Mouse (Mus musculus): ENCODE results near the gene Cd3e. TPM values are rescaled to one million over a fixed set of nuclear protein-coding genes. Genes with fewer than 3 reads are reported as not detected.
"Not testable (repeated sequence)": the region's sequence is repeated elsewhere in the genome, so short reads cannot be mapped to it uniquely, and the experiment has no call there.

Cd3e gene
- polyA plus RNA-seq, 1 experiment from 2014 or later, result not detected

- no peak overlapping the region for H3K27ac ChIP-seq
- no peaks in the 10 kb centered on the region for H3K27me3 ChIP-seq (ENCODE audit: poor library complexity, severe bottlenecking)
Observed at GRCm38 (mm10) chr9:44983001-44983400, 26.4 kb downstream of the Cd3e start.

GRCm38 (mm10) chr9:44982531-44982930 is 26.9 kb downstream of the Cd3e start:
- no peaks in the 10 kb centered on the region for H3K36me3 ChIP-seq (replicated peaks)
- H3K4me1 ChIP-seq, result no peaks in the 10 kb centered on the region
- no peaks in the 10 kb centered on the region for H3K27me3 ChIP-seq (ENCODE audit: poor library complexity, severe bottlenecking)
- no peaks in the 10 kb centered on the region for H3K9me3 ChIP-seq
- DNase-seq (ENCODE audit: extremely low spot score, low spot score), result no peak
- H3K27ac ChIP-seq, result no peak overlapping the region
- WGBS, result 91% methylated on average over 3 of the region's 3 CpGs
- H3K4me3 ChIP-seq, result no peak overlapping the region

More at GRCm38 (mm10) chr9:44983001-44983400, 26.4 kb downstream of the Cd3e start:
- 86% methylated on average over 2 of the region's 2 CpGs for WGBS
- DNase-seq (ENCODE audit: extremely low spot score, low spot score), result no peak
- H3K4me3 ChIP-seq, result no peak overlapping the region
- no peaks in the 10 kb centered on the region for H3K9me3 ChIP-seq
- no peaks in the 10 kb centered on the region for H3K36me3 ChIP-seq (replicated peaks)
- H3K4me1 ChIP-seq, result no peaks in the 10 kb centered on the region

GRCm38 (mm10) chr9:44982081-44982480 is 27.3 kb downstream of the Cd3e start:
- no peak overlapping the region for H3K4me3 ChIP-seq
- no peaks in the 10 kb centered on the region for H3K4me1 ChIP-seq
- no peaks in the 10 kb centered on the region for H3K27me3 ChIP-seq (ENCODE audit: poor library complexity, severe bottlenecking)
- DNase-seq (ENCODE audit: extremely low spot score, low spot score), result no peak
- no peaks in the 10 kb centered on the region for H3K36me3 ChIP-seq (replicated peaks)
- no peak overlapping the region for H3K27ac ChIP-seq
- no peaks in the 10 kb centered on the region for H3K9me3 ChIP-seq
- WGBS, result 91% methylated on average over 8 of the region's 8 CpGs

- no peak within 1 kb of the TSS for H3K27ac ChIP-seq
- no peak within 1 kb of the TSS for H3K4me3 ChIP-seq
- no peaks in the 10 kb centered on the region for H3K36me3 ChIP-seq (replicated peaks)
- DNase-seq (ENCODE audit: extremely low spot score, low spot score), result no peak
- no peaks in the 10 kb centered on the region for H3K4me1 ChIP-seq
- H3K27me3 ChIP-seq (ENCODE audit: poor library complexity, severe bottlenecking), result no peaks in the 10 kb centered on the region
- H3K9me3 ChIP-seq, result no peaks in the 10 kb centered on the region
- 84% methylated on average over 4 of the region's 4 CpGs for WGBS
Observed at GRCm38 (mm10) chr9:44981676-44982075, 27.8 kb downstream of the Cd3e start, which contains the start of gene Cd3d. Cd3d (plus strand) TSS chr9:44981786.

- DNase-seq (ENCODE audit: extremely low spot score, low spot score), result no peak
- no peak overlapping the region for H3K27ac ChIP-seq
- no peaks in the 10 kb centered on the region for H3K4me1 ChIP-seq
- 94% methylated on average over 2 of the region's 2 CpGs for WGBS
- no peaks in the 10 kb centered on the region for H3K9me3 ChIP-seq
- no peak overlapping the region for H3K4me3 ChIP-seq
- H3K36me3 ChIP-seq (replicated peaks), result no peaks in the 10 kb centered on the region
- no peaks in the 10 kb centered on the region for H3K27me3 ChIP-seq (ENCODE audit: poor library complexity, severe bottlenecking)
Observed at GRCm38 (mm10) chr9:44981104-44981503, 28.3 kb downstream of the Cd3e start.

- no peaks in the 10 kb centered on the region for H3K36me3 ChIP-seq (replicated peaks)
- WGBS, result 75% methylated on average over 3 of the region's 3 CpGs
- DNase-seq (ENCODE audit: extremely low spot score, low spot score), result no peak
- H3K4me1 ChIP-seq, result no peaks in the 10 kb centered on the region
- no peaks in the 10 kb centered on the region for H3K27me3 ChIP-seq (ENCODE audit: poor library complexity, severe bottlenecking)
- no peak within 1 kb of the TSS for H3K27ac ChIP-seq
- no peaks in the 10 kb centered on the region for H3K9me3 ChIP-seq
- H3K4me3 ChIP-seq, result no peak within 1 kb of the TSS
Observed at GRCm38 (mm10) chr9:44980242-44980641, 29.2 kb downstream of the Cd3e start, which contains the start of gene Cd3g. Cd3g (minus strand) TSS chr9:44980431.

- Histone ChIP-seq H3K27me3 (ENCODE audit: poor library complexity, severe bottlenecking) (no peaks in the 10 kb centered on the region), H3K4me1 (no peaks in the 10 kb centered on the region), H3K27ac (no peak overlapping the region), H3K9me3 (no peaks in the 10 kb centered on the region), H3K4me3 (no peak overlapping the region), H3K36me3 (replicated peaks) (no peaks in the 10 kb centered on the region)
- WGBS, result 81% methylated on average over 7 of the region's 7 CpGs
- no peak for DNase-seq (ENCODE audit: extremely low spot score, low spot score)
Observed at GRCm38 (mm10) chr9:44979806-44980205, 29.6 kb downstream of the Cd3e start.

GRCm38 (mm10) chr9:44977813-44978212 is 31.6 kb downstream of the Cd3e start:
- no peaks in the 10 kb centered on the region for H3K36me3 ChIP-seq (replicated peaks)
- H3K4me3 ChIP-seq, result no peak overlapping the region
- 82% methylated on average over 6 of the region's 6 CpGs for WGBS
- H3K4me1 ChIP-seq, result no peaks in the 10 kb centered on the region
- H3K27me3 ChIP-seq (ENCODE audit: poor library complexity, severe bottlenecking), result 0 out of 2 replicates have a peak, but pooled peaks cover 11% of the 10 kb centered on the region
- H3K27ac ChIP-seq, result no peak overlapping the region
- no peaks in the 10 kb centered on the region for H3K9me3 ChIP-seq
- no peak for DNase-seq (ENCODE audit: extremely low spot score, low spot score)

GRCm38 (mm10) chr9:44969450-44969849 is 40.0 kb downstream of the Cd3e start:
- 67% methylated on average over 1 of the region's 1 CpGs for WGBS
- H3K9me3 ChIP-seq, result no peaks in the 10 kb centered on the region; the same call in 1 of the 2 replicates
- 0 out of 2 replicates have a peak, but pooled peaks cover 11% of the 10 kb centered on the region for H3K27me3 ChIP-seq (ENCODE audit: poor library complexity, severe bottlenecking)
- no peak for DNase-seq (ENCODE audit: extremely low spot score, low spot score)
- no peak overlapping the region for H3K4me3 ChIP-seq
- no peaks in the 10 kb centered on the region for H3K36me3 ChIP-seq (replicated peaks)
- no peak overlapping the region for H3K27ac ChIP-seq
- H3K4me1 ChIP-seq, result peaks cover 15% of the 10 kb centered on the region

GRCm38 (mm10) chr9:44967763-44968162 is 41.7 kb downstream of the Cd3e start:
- H3K4me3 ChIP-seq; H3K27me3 ChIP-seq (ENCODE audit: poor library complexity, severe bottlenecking); H3K36me3 ChIP-seq (replicated peaks); H3K27ac ChIP-seq; H3K9me3 ChIP-seq; DNase-seq (ENCODE audit: extremely low spot score, low spot score): not testable (repeated sequence)
- WGBS, result 89% methylated on average over 5 of the region's 5 CpGs
- peaks cover 19% of the 10 kb centered on the region for H3K4me1 ChIP-seq

GRCm38 (mm10) chr9:44966815-44967242 is 42.6 kb downstream of the Cd3e start:
- Histone ChIP-seq H3K36me3 (replicated peaks) (peaks cover 11% of the 10 kb centered on the region), H3K4me1 (peaks cover 19% of the 10 kb centered on the region), H3K9me3 (no peaks in the 10 kb centered on the region; the same call in 1 of the 2 replicates), H3K4me3 (no peak overlapping the region), H3K27ac (no peak overlapping the region), H3K27me3 (ENCODE audit: poor library complexity, severe bottlenecking) (no peaks in the 10 kb centered on the region)
- 23% methylated on average over 3 of the region's 3 CpGs for WGBS
- DNase-seq (ENCODE audit: extremely low spot score, low spot score), result peak; percentile 61

GRCm38 (mm10) chr9:44965833-44966466 is 43.5 kb downstream of the Cd3e start:
- Histone ChIP-seq H3K36me3 (replicated peaks) (peaks cover 20% of the 10 kb centered on the region), H3K4me3 (peak overlapping the region; percentile 92), H3K27me3 (ENCODE audit: poor library complexity, severe bottlenecking) (no peaks in the 10 kb centered on the region), H3K9me3 (no peaks in the 10 kb centered on the region; the same call in 1 of the 2 replicates), H3K4me1 (peaks cover 19% of the 10 kb centered on the region), H3K27ac (peak overlapping the region; percentile 78)
- 15% methylated on average over 10 of the region's 10 CpGs for WGBS
- no peak for DNase-seq (ENCODE audit: extremely low spot score, low spot score)

GRCm38 (mm10) chr9:44965126-44965832 is 44.1 kb downstream of the Cd3e start, which contains the start of gene Ube4a:
Ube4a (minus strand) TSS chr9:44965600.
- H3K9me3 ChIP-seq, result no peaks in the 10 kb centered on the region; the same call in 1 of the 2 replicates
- H3K27me3 ChIP-seq (ENCODE audit: poor library complexity, severe bottlenecking), result no peaks in the 10 kb centered on the region
- WGBS, result under 1% methylated on average over 39 of the region's 39 CpGs
- H3K4me1 ChIP-seq, result peaks cover 19% of the 10 kb centered on the region
- peak within 1 kb of the TSS; percentile 78 for H3K27ac ChIP-seq
- peak; percentile 100 for DNase-seq (ENCODE audit: extremely low spot score, low spot score)
- peaks cover 25% of the 10 kb centered on the region for H3K36me3 ChIP-seq (replicated peaks)
- peak within 1 kb of the TSS; percentile 92 for H3K4me3 ChIP-seq
